Mouse (Mus musculus) kidney, embryonic 16.5 days (tissue): ENCODE results near the gene Cdk16. TPM values are rescaled to one million over a fixed set of nuclear protein-coding genes. Genes with fewer than 3 reads are reported as not detected.
"Not testable (repeated sequence)": the region's sequence is repeated elsewhere in the genome, so short reads cannot be mapped to it uniquely, and the experiment has no call there.

ENCODE experiments used
- ATAC-seq: fragments of 200-750 bp; cut with Nextera tagmentation; 2 replicates; pipeline ENCODE4 v1.8.0; 2017; ENCODE audit warnings: moderate TSS enrichment; ENCODE audit not compliant: low FRiP score, low TSS enrichment
- H3K27ac ChIP-seq: fragments of 300-500 bp; sonication (generic); 2 replicates; pipeline ENCODE4 v1.5.1; 2014; ENCODE audit warnings: low read length
- H3K27me3 ChIP-seq: fragments of 300-500 bp; sonication (generic); 2 replicates; pipeline ENCODE4 v1.6.1; 2014; ENCODE audit warnings: low read length, control low read depth, mixed read lengths; ENCODE audit not compliant: insufficient read depth
- H3K36me3 ChIP-seq: fragments of 300-500 bp; sonication (generic); 2 replicates; pipeline ENCODE4 v1.6.1; 2014; ENCODE audit warnings: low read length, control low read depth, mixed read lengths; ENCODE audit not compliant: insufficient read depth
- H3K4me1 ChIP-seq: fragments of 300-500 bp; sonication (generic); 2 replicates; pipeline ENCODE4 v1.6.1; 2014; ENCODE audit warnings: low read length, control low read depth, mixed read lengths; ENCODE audit not compliant: insufficient read depth
- H3K4me2 ChIP-seq: fragments of 300-500 bp; sonication (generic); replicated peaks from 2 replicates; pipeline ENCODE4 v1.6.1; 2014; ENCODE audit warnings: low read depth, low read length
- H3K4me3 ChIP-seq: fragments of 300-500 bp; sonication (generic); 2 replicates; pipeline ENCODE4 v1.5.1; 2014; ENCODE audit warnings: mild to moderate bottlenecking, low read length
- H3K9ac ChIP-seq: fragments of 300-500 bp; sonication (generic); replicated peaks from 2 replicates; pipeline ENCODE4 v1.6.1; 2014; ENCODE audit warnings: low read length
- H3K9me3 ChIP-seq: fragments of 300-500 bp; sonication (generic); 2 replicates; pipeline ENCODE4 v1.6.1; 2016; ENCODE audit warnings: low read length, control low read depth
- WGBS: fragments of 180-500 bp; shearing (Covaris S2); extraction: QIAGEN DNeasy Blood & Tissue Kit; methylation state at CpG from one replicate; pipeline ENCODE4 v1.1.7; 2014; 5-methylcytosine and 5-hydroxymethylcytosine counted together
- polyA plus RNA-seq: library from polyadenylated mRNA; unstranded; fragments of >200 nt; fragmentation: Nextera tagmentation; extraction: Ambion mirVana; gene quantifications from 2 replicates; pipeline ENCODE4 v1.2.1, GENCODE M21; 2015

Gene Cdk16
- polyA plus RNA-seq, 1 experiment from 2014 or later, result 101 TPM

- no peaks in the 10 kb centered on the region for H3K9me3 ChIP-seq
- 17% methylated on average over 31 of the region's 33 CpGs for WGBS
- H3K27me3 ChIP-seq, result no peaks in the 10 kb centered on the region
- peak overlapping the region; percentile 70 for H3K4me3 ChIP-seq
- peak overlapping the region; percentile 96 for H3K27ac ChIP-seq
- peak overlapping the region; percentile 71 for H3K4me2 ChIP-seq
- peak overlapping the region; percentile 88 for H3K9ac ChIP-seq
- H3K4me1 ChIP-seq, result peaks cover 14% of the 10 kb centered on the region
- ATAC-seq, result peak; percentile 91
- peaks cover 10% of the 10 kb centered on the region; the same call in 1 of the 2 replicates for H3K36me3 ChIP-seq
Observed at GRCm38 (mm10) chrX:20688068-20688547, 354 bp downstream of the Cdk16 start.

- Histone ChIP-seq H3K27ac (peak overlapping the region; percentile 96), H3K4me3 (peak overlapping the region; percentile 70), H3K4me2 (peak overlapping the region; percentile 71), H3K9me3 (no peaks in the 10 kb centered on the region), H3K9ac (peak overlapping the region; percentile 88), H3K4me1 (peaks cover 14% of the 10 kb centered on the region), H3K27me3 (no peaks in the 10 kb centered on the region), H3K36me3 (peaks cover 11% of the 10 kb centered on the region)
- peak; percentile 42 for ATAC-seq
- WGBS, result 18% methylated on average over 16 of the region's 35 CpGs
Observed at GRCm38 (mm10) chrX:20688615-20689014, 861 bp downstream of the Cdk16 start.

GRCm38 (mm10) chrX:20691566-20691965 is 3.8 kb downstream of the Cdk16 start:
- Histone ChIP-seq H3K4me3 (no peak overlapping the region), H3K36me3 (peaks cover 29% of the 10 kb centered on the region), H3K27me3 (no peaks in the 10 kb centered on the region), H3K4me2 (no peak overlapping the region), H3K27ac (no peak overlapping the region), H3K9ac (no peak overlapping the region), H3K4me1 (peaks cover 13% of the 10 kb centered on the region), H3K9me3 (no peaks in the 10 kb centered on the region)
- WGBS, result 59% methylated on average over 3 of the region's 3 CpGs
- ATAC-seq, result no peak

- Histone ChIP-seq H3K9me3 (no peaks in the 10 kb centered on the region), H3K9ac (no peak overlapping the region)
- 89% methylated on average over 1 of the region's 1 CpGs for WGBS
Observed at GRCm38 (mm10) chrX:20692616-20693015, 4.9 kb downstream of the Cdk16 start.

GRCm38 (mm10) chrX:20695842-20696241 is 8.1 kb downstream of the Cdk16 start:
- Histone ChIP-seq H3K4me1 (no peaks in the 10 kb centered on the region), H3K4me2 (no peak overlapping the region), H3K36me3 (peaks cover 41% of the 10 kb centered on the region), H3K9me3 (no peaks in the 10 kb centered on the region), H3K4me3 (no peak overlapping the region), H3K9ac (no peak overlapping the region), H3K27me3 (no peaks in the 10 kb centered on the region), H3K27ac (no peak overlapping the region)
- WGBS, result 80% methylated on average over 4 of the region's 4 CpGs
- no peak for ATAC-seq

More at GRCm38 (mm10) chrX:20692616-20693015, 4.9 kb downstream of the Cdk16 start:
- Histone ChIP-seq H3K4me3 (no peak overlapping the region), H3K4me1 (peaks cover 10% of the 10 kb centered on the region), H3K4me2 (no peak overlapping the region), H3K27me3 (no peaks in the 10 kb centered on the region), H3K36me3 (peaks cover 33% of the 10 kb centered on the region), H3K27ac (no peak overlapping the region)
- ATAC-seq, result no peak

GRCm38 (mm10) chrX:20703741-20704290 is 16.1 kb downstream of the Cdk16 start, which contains the start of gene Usp11:
Gene Usp11, plus strand, starts transcription at chrX:20703906.
- ATAC-seq, result peak; percentile 57; the same call in 1 of the 2 replicates
- Histone ChIP-seq H3K9me3 (no peaks in the 10 kb centered on the region), H3K4me2 (peak within 1 kb of the TSS; percentile 47), H3K4me3 (peak within 1 kb of the TSS; percentile 58), H3K27ac (peak within 1 kb of the TSS; percentile 92), H3K9ac (peak within 1 kb of the TSS; percentile 71), H3K36me3 (peaks cover 1% of the 10 kb centered on the region; the same call in 1 of the 2 replicates), H3K4me1 (no peaks in the 10 kb centered on the region), H3K27me3 (no peaks in the 10 kb centered on the region)
- 23% methylated on average over 32 of the region's 32 CpGs for WGBS

GRCm38 (mm10) chrX:20704295-20705082 is 16.7 kb downstream of the Cdk16 start:
- Histone ChIP-seq H3K27me3 (no peaks in the 10 kb centered on the region), H3K4me1 (no peaks in the 10 kb centered on the region), H3K9me3 (no peaks in the 10 kb centered on the region), H3K9ac (peak overlapping the region; percentile 71), H3K36me3 (no peaks in the 10 kb centered on the region), H3K27ac (peak overlapping the region; percentile 92), H3K4me2 (peak overlapping the region; percentile 47), H3K4me3 (peak overlapping the region; percentile 58)
- ATAC-seq, result peak; percentile 99
- 25% methylated on average over 32 of the region's 32 CpGs for WGBS

- 24% methylated on average over 3 of the region's 3 CpGs for WGBS
- ATAC-seq, result no peak
- no peak overlapping the region for H3K27ac ChIP-seq
- no peaks in the 10 kb centered on the region for H3K4me1 ChIP-seq
- no peaks in the 10 kb centered on the region for H3K27me3 ChIP-seq
- no peaks in the 10 kb centered on the region for H3K9me3 ChIP-seq
- no peak overlapping the region for H3K9ac ChIP-seq
- H3K36me3 ChIP-seq, result no peaks in the 10 kb centered on the region
- peak overlapping the region; percentile 46 for H3K4me2 ChIP-seq
- H3K4me3 ChIP-seq, result peak overlapping the region; percentile 58
Observed at GRCm38 (mm10) chrX:20705083-20705402, 17.3 kb downstream of the Cdk16 start.

GRCm38 (mm10) chrX:20728681-20729080 is 40.9 kb downstream of the Cdk16 start:
- ATAC-seq, result no peak
- H3K27ac ChIP-seq, result no peak overlapping the region
- no peak overlapping the region for H3K9ac ChIP-seq
- H3K9me3 ChIP-seq, result no peaks in the 10 kb centered on the region
- H3K4me1 ChIP-seq, result no peaks in the 10 kb centered on the region
- H3K27me3 ChIP-seq, result no peaks in the 10 kb centered on the region
- 79% methylated on average over 5 of the region's 5 CpGs for WGBS
- H3K4me2 ChIP-seq, result no peak overlapping the region
- H3K4me3 ChIP-seq, result no peak overlapping the region
- H3K36me3 ChIP-seq, result no peaks in the 10 kb centered on the region

- not testable (repeated sequence) for H3K9ac ChIP-seq, H3K9me3 ChIP-seq, H3K36me3 ChIP-seq, H3K27ac ChIP-seq, H3K27me3 ChIP-seq, H3K4me1 ChIP-seq, H3K4me2 ChIP-seq, H3K4me3 ChIP-seq
- ATAC-seq, result peak; percentile 54; the same call in 1 of the 2 replicates
- 39% methylated on average over 10 of the region's 10 CpGs for WGBS
Observed at GRCm38 (mm10) chrX:20730048-20730447, 42.3 kb downstream of the Cdk16 start.
